Mouse (Mus musculus) brain, embryonic 14.5 days (tissue): ENCODE results near the gene Sbk3.

Source experiments
- CTCF ChIP-seq: fragments of 200-500 bp; IDR thresholded peaks from 2 replicates; pipeline ENCODE4 v1.5.1; 2012; ENCODE audit warnings: inconsistent platforms, mild to moderate bottlenecking, moderate library complexity, borderline replicate concordance; ENCODE audit not compliant: insufficient read depth, insufficient read length; ENCODE audit errors: extremely low read depth
- POLR2A ChIP-seq: fragments of 200-500 bp; IDR thresholded peaks from 2 replicates; pipeline ENCODE4 v1.6.1; 2012; ENCODE audit warnings: mild to moderate bottlenecking, inconsistent platforms, borderline replicate concordance; ENCODE audit not compliant: poor library complexity, insufficient read depth, insufficient read length, severe bottlenecking; ENCODE audit errors: extremely low read depth

- TF ChIP-seq CTCF, result no peak
- no peak for TF ChIP-seq POLR2A
Measured at GRCm38 (mm10) chr7:4921824-4922482, 49.0 kb downstream of the Sbk3 start, which contains the start of gene Nat14.
